Mouse (Mus musculus): Measurements from ENCODE around the gene Baiap2l2. TPM values are rescaled to one million over a fixed set of nuclear protein-coding genes. Genes with fewer than 3 reads are reported as not detected.

Gene Baiap2l2
- not detected for polyA plus RNA-seq (2014; fragmentation: Illumina TruSeq; extraction: RNeasy Lipid Tissue Mini Kit (QIAGEN cat#74804); ENCODE audit: low read depth, low replicate concordance)

GRCm38 (mm10) chr15:79285399-79285798 lies at the start of gene Baiap2l2:
Gene Baiap2l2, minus strand, starts transcription at chr15:79285537.

GRCm38 (mm10) chr15:79328058-79328938 lies 43.0 kb upstream of the Baiap2l2 start, which contains the start of gene Pla2g6:
Gene Pla2g6, minus strand, starts transcription at chr15:79328390.

GRCm38 (mm10) chr15:79254661-79255060 lies 30.7 kb downstream of the Baiap2l2 start, which contains the start of gene Slc16a8:
Gene Slc16a8, minus strand, starts transcription at chr15:79254761.

GRCm38 (mm10) chr15:79229058-79229821 lies 56.1 kb downstream of the Baiap2l2 start, which contains the start of the genes Pick1 and Gm49486:
Gene Pick1, plus strand, starts transcription at chr15:79229173.
Gene Gm49486, plus strand, starts transcription at chr15:79229391.

Other genes with a start within 250 kb of the Baiap2l2 start
- not detected for gene Galr3, start 243.7 kb downstream of the Baiap2l2 start, polyA plus RNA-seq (2014; fragmentation: Illumina TruSeq; extraction: RNeasy Lipid Tissue Mini Kit (QIAGEN cat#74804); ENCODE audit: low read depth, low replicate concordance)
- gene Ankrd54, start 222.6 kb downstream of the Baiap2l2 start, polyA plus RNA-seq (2014; fragmentation: Illumina TruSeq; extraction: RNeasy Lipid Tissue Mini Kit (QIAGEN cat#74804); ENCODE audit: low read depth, low replicate concordance): 1.3 TPM
- gene Eif3l, start 210.4 kb downstream of the Baiap2l2 start, polyA plus RNA-seq (2014; fragmentation: Illumina TruSeq; extraction: RNeasy Lipid Tissue Mini Kit (QIAGEN cat#74804); ENCODE audit: low read depth, low replicate concordance): 85.8 TPM
- gene Micall1, start 176.6 kb downstream of the Baiap2l2 start, polyA plus RNA-seq (2014; fragmentation: Illumina TruSeq; extraction: RNeasy Lipid Tissue Mini Kit (QIAGEN cat#74804); ENCODE audit: low read depth, low replicate concordance): 34.1 TPM
- not detected for gene Polr2f, start 144.5 kb downstream of the Baiap2l2 start, polyA plus RNA-seq (2014; fragmentation: Illumina TruSeq; extraction: RNeasy Lipid Tissue Mini Kit (QIAGEN cat#74804); ENCODE audit: low read depth, low replicate concordance)
- gene 1700088E04Rik, start 144.3 kb downstream of the Baiap2l2 start, polyA plus RNA-seq (2014; fragmentation: Illumina TruSeq; extraction: RNeasy Lipid Tissue Mini Kit (QIAGEN cat#74804); ENCODE audit: low read depth, low replicate concordance): 1.5 TPM
- not detected for gene Sox10, start 120.3 kb downstream of the Baiap2l2 start, polyA plus RNA-seq (2014; fragmentation: Illumina TruSeq; extraction: RNeasy Lipid Tissue Mini Kit (QIAGEN cat#74804); ENCODE audit: low read depth, low replicate concordance)
- 5.9 TPM for gene Pick1, start 56.4 kb downstream of the Baiap2l2 start, polyA plus RNA-seq (2014; fragmentation: Illumina TruSeq; extraction: RNeasy Lipid Tissue Mini Kit (QIAGEN cat#74804); ENCODE audit: low read depth, low replicate concordance)
- gene Gm49486, start 56.1 kb downstream of the Baiap2l2 start, polyA plus RNA-seq (2014; fragmentation: Illumina TruSeq; extraction: RNeasy Lipid Tissue Mini Kit (QIAGEN cat#74804); ENCODE audit: low read depth, low replicate concordance): 0.41 TPM
- not detected for gene Slc16a8, start 30.8 kb downstream of the Baiap2l2 start, polyA plus RNA-seq (2014; fragmentation: Illumina TruSeq; extraction: RNeasy Lipid Tissue Mini Kit (QIAGEN cat#74804); ENCODE audit: low read depth, low replicate concordance)
- gene Pla2g6, start 42.9 kb upstream of the Baiap2l2 start, polyA plus RNA-seq (2014; fragmentation: Illumina TruSeq; extraction: RNeasy Lipid Tissue Mini Kit (QIAGEN cat#74804); ENCODE audit: low read depth, low replicate concordance): 0.41 TPM
- gene Maff, start 61.1 kb upstream of the Baiap2l2 start, polyA plus RNA-seq (2014; fragmentation: Illumina TruSeq; extraction: RNeasy Lipid Tissue Mini Kit (QIAGEN cat#74804); ENCODE audit: low read depth, low replicate concordance): 1.6 TPM
- gene Tmem184b, start 118.0 kb upstream of the Baiap2l2 start, polyA plus RNA-seq (2014; fragmentation: Illumina TruSeq; extraction: RNeasy Lipid Tissue Mini Kit (QIAGEN cat#74804); ENCODE audit: low read depth, low replicate concordance): 11.0 TPM
- 20.4 TPM for gene Csnk1e, start 170.0 kb upstream of the Baiap2l2 start, polyA plus RNA-seq (2014; fragmentation: Illumina TruSeq; extraction: RNeasy Lipid Tissue Mini Kit (QIAGEN cat#74804); ENCODE audit: low read depth, low replicate concordance)
- gene Kcnj4, start 219.7 kb upstream of the Baiap2l2 start, polyA plus RNA-seq (2014; fragmentation: Illumina TruSeq; extraction: RNeasy Lipid Tissue Mini Kit (QIAGEN cat#74804); ENCODE audit: low read depth, low replicate concordance): not detected
- gene Kdelr3, start 230.9 kb upstream of the Baiap2l2 start, polyA plus RNA-seq (2014; fragmentation: Illumina TruSeq; extraction: RNeasy Lipid Tissue Mini Kit (QIAGEN cat#74804); ENCODE audit: low read depth, low replicate concordance): 2.3 TPM